Mouse (Mus musculus) neural tube, embryonic 11.5 days (tissue): Measurements from ENCODE around the gene Cux2. TPM values are rescaled to one million over a fixed set of nuclear protein-coding genes. Genes with fewer than 3 reads are reported as not detected.

ENCODE experiments used
- ATAC-seq: fragments of 200-750 bp; cut with Nextera tagmentation; 2 replicates; pipeline ENCODE4 v1.8.0; 2017; ENCODE audit warnings: moderate number of reproducible peaks, mild to moderate bottlenecking, moderate TSS enrichment, moderate library complexity; ENCODE audit not compliant: insufficient read depth, low FRiP score, low TSS enrichment
- DNase-seq: peaks from one replicate; pipeline ENCODE4 v3.0.0-alpha.2; 2015; ENCODE audit warnings: low spot score
- H3K27ac ChIP-seq: fragments of 300-500 bp; sonication (generic); 2 replicates; pipeline ENCODE4 v1.5.1; 2014; ENCODE audit warnings: low read depth, mild to moderate bottlenecking, low read length
- H3K27me3 ChIP-seq: fragments of 300-500 bp; sonication (generic); 2 replicates; pipeline ENCODE4 v1.6.1; 2014; ENCODE audit warnings: mild to moderate bottlenecking, low read length, mixed read lengths; ENCODE audit not compliant: control insufficient read depth, insufficient read depth
- H3K36me3 ChIP-seq: fragments of 300-500 bp; sonication (generic); 2 replicates; pipeline ENCODE4 v1.6.1; 2014; ENCODE audit warnings: mild to moderate bottlenecking, low read length, moderate library complexity, mixed read lengths; ENCODE audit not compliant: control insufficient read depth, insufficient read depth
- H3K4me1 ChIP-seq: fragments of 300-500 bp; sonication (generic); 2 replicates; pipeline ENCODE4 v1.6.1; 2014; ENCODE audit warnings: low read length, mixed read lengths; ENCODE audit not compliant: control insufficient read depth, insufficient read depth
- H3K4me2 ChIP-seq: fragments of 300-500 bp; sonication (generic); 2 replicates; pipeline ENCODE4 v1.6.1; 2014; ENCODE audit warnings: low read depth, mild to moderate bottlenecking, moderate library complexity
- H3K4me3 ChIP-seq: fragments of 300-500 bp; sonication (generic); 2 replicates; pipeline ENCODE4 v1.5.1; 2014; ENCODE audit warnings: low read depth, low read length
- H3K9ac ChIP-seq: fragments of 300-500 bp; sonication (generic); 2 replicates; pipeline ENCODE4 v1.6.1; 2014; ENCODE audit warnings: mild to moderate bottlenecking, low read length
- H3K9me3 ChIP-seq: fragments of 300-500 bp; sonication (generic); 2 replicates; pipeline ENCODE4 v1.6.1; 2016; ENCODE audit warnings: low read length; ENCODE audit not compliant: control insufficient read depth
- WGBS: fragments of 180-500 bp; shearing (Covaris S2); extraction: QIAGEN DNeasy Blood & Tissue Kit; methylation state at CpG from one replicate; pipeline ENCODE4 v1.1.7; 2014; 5-methylcytosine and 5-hydroxymethylcytosine counted together
- polyA plus RNA-seq: library from polyadenylated mRNA; unstranded; fragments of >200 nt; fragmentation: Nextera tagmentation; extraction: Ambion mirVana; gene quantifications from 2 replicates; pipeline ENCODE4 v1.2.1, GENCODE M21; 2014

The Cux2 gene
- polyA plus RNA-seq, 1 experiment from 2014 or later: 12.7 TPM

GRCm38 (mm10) chr5:121895117-121895756, 154.7 kb downstream of the Cux2 start:
- WGBS: 32% methylated on average over 24 of the region's 24 CpGs
- ATAC-seq: no peak
- Histone ChIP-seq H3K9ac (no peak overlapping the region), H3K27me3 (no peaks in the 10 kb centered on the region), H3K9me3 (no peaks in the 10 kb centered on the region), H3K27ac (peak overlapping the region; percentile 44; the same call in 1 of the 2 replicates), H3K4me1 (peaks cover 13% of the 10 kb centered on the region), H3K36me3 (no peaks in the 10 kb centered on the region), H3K4me3 (no peak overlapping the region), H3K4me2 (no peak overlapping the region)
- DNase-seq: peak; percentile 35

GRCm38 (mm10) chr5:121894647-121895046, 155.3 kb downstream of the Cux2 start:
- no peaks in the 10 kb centered on the region for H3K36me3 ChIP-seq
- H3K27me3 ChIP-seq: no peaks in the 10 kb centered on the region
- H3K9ac ChIP-seq: no peak overlapping the region
- peaks cover 15% of the 10 kb centered on the region for H3K4me1 ChIP-seq
- H3K4me2 ChIP-seq: no peak overlapping the region
- WGBS: 55% methylated on average over 10 of the region's 10 CpGs
- no peak overlapping the region for H3K4me3 ChIP-seq
- peak overlapping the region; percentile 44; the same call in 1 of the 2 replicates for H3K27ac ChIP-seq
- DNase-seq: no peak
- ATAC-seq: no peak
- no peaks in the 10 kb centered on the region for H3K9me3 ChIP-seq

- Histone ChIP-seq H3K9me3 (no peaks in the 10 kb centered on the region), H3K4me2 (no peak overlapping the region), H3K9ac (no peak overlapping the region), H3K4me1 (peaks cover 15% of the 10 kb centered on the region), H3K27ac (no peak overlapping the region), H3K4me3 (no peak overlapping the region), H3K36me3 (no peaks in the 10 kb centered on the region), H3K27me3 (no peaks in the 10 kb centered on the region)
- no peak for ATAC-seq
- no peak for DNase-seq
- WGBS: 40% methylated on average over 3 of the region's 3 CpGs
Observed at GRCm38 (mm10) chr5:121893581-121893980, 156.3 kb downstream of the Cux2 start.

GRCm38 (mm10) chr5:121892281-121892680, 157.6 kb downstream of the Cux2 start:
- no peaks in the 10 kb centered on the region for H3K27me3 ChIP-seq
- H3K9ac ChIP-seq: no peak overlapping the region
- WGBS: 83% methylated on average over 14 of the region's 14 CpGs
- H3K27ac ChIP-seq: no peak overlapping the region
- H3K36me3 ChIP-seq: no peaks in the 10 kb centered on the region
- H3K4me2 ChIP-seq: no peak overlapping the region
- DNase-seq: no peak
- no peaks in the 10 kb centered on the region for H3K9me3 ChIP-seq
- no peak overlapping the region for H3K4me3 ChIP-seq
- ATAC-seq: no peak
- peaks cover 15% of the 10 kb centered on the region for H3K4me1 ChIP-seq

GRCm38 (mm10) chr5:121890925-121891324, 159.0 kb downstream of the Cux2 start:
- H3K27ac ChIP-seq: no peak overlapping the region
- H3K9ac ChIP-seq: no peak overlapping the region
- no peak for ATAC-seq
- H3K4me3 ChIP-seq: no peak overlapping the region
- peaks cover 14% of the 10 kb centered on the region for H3K4me1 ChIP-seq
- H3K4me2 ChIP-seq: no peak overlapping the region
- no peaks in the 10 kb centered on the region for H3K27me3 ChIP-seq
- DNase-seq: no peak
- H3K9me3 ChIP-seq: no peaks in the 10 kb centered on the region
- WGBS: 92% methylated on average over 7 of the region's 7 CpGs
- H3K36me3 ChIP-seq: no peaks in the 10 kb centered on the region

GRCm38 (mm10) chr5:121889819-121890362, 160.0 kb downstream of the Cux2 start:
- no peaks in the 10 kb centered on the region for H3K36me3 ChIP-seq
- 39% methylated on average over 9 of the region's 9 CpGs for WGBS
- no peak overlapping the region for H3K27ac ChIP-seq
- no peak for DNase-seq
- ATAC-seq: no peak
- no peaks in the 10 kb centered on the region; the same call in 1 of the 2 replicates for H3K9me3 ChIP-seq
- H3K4me2 ChIP-seq: no peak overlapping the region
- H3K27me3 ChIP-seq: no peaks in the 10 kb centered on the region
- H3K9ac ChIP-seq: no peak overlapping the region
- no peak overlapping the region for H3K4me3 ChIP-seq
- H3K4me1 ChIP-seq: peaks cover 5% of the 10 kb centered on the region; the same call in 1 of the 2 replicates

- no peak overlapping the region for H3K9ac ChIP-seq
- no peaks in the 10 kb centered on the region; the same call in 1 of the 2 replicates for H3K9me3 ChIP-seq
- DNase-seq: peak; percentile 38
- H3K4me1 ChIP-seq: 0 out of 2 replicates have a peak, but pooled peaks cover 2% of the 10 kb centered on the region
- 35% methylated on average over 13 of the region's 13 CpGs for WGBS
- H3K4me2 ChIP-seq: no peak overlapping the region
- ATAC-seq: no peak
- H3K27ac ChIP-seq: no peak overlapping the region
- no peaks in the 10 kb centered on the region for H3K27me3 ChIP-seq
- H3K36me3 ChIP-seq: no peaks in the 10 kb centered on the region
- no peak overlapping the region for H3K4me3 ChIP-seq
Observed at GRCm38 (mm10) chr5:121889375-121889774, 160.5 kb downstream of the Cux2 start.

GRCm38 (mm10) chr5:121883356-121883755, 166.5 kb downstream of the Cux2 start:
- DNase-seq (no peak), ATAC-seq (no peak)
- Histone ChIP-seq H3K9ac (no peak overlapping the region), H3K4me3 (no peak overlapping the region), H3K27ac (no peak overlapping the region), H3K4me1 (no peaks in the 10 kb centered on the region), H3K4me2 (no peak overlapping the region), H3K36me3 (no peaks in the 10 kb centered on the region), H3K27me3 (no peaks in the 10 kb centered on the region), H3K9me3 (no peaks in the 10 kb centered on the region; the same call in 1 of the 2 replicates)
- 77% methylated on average over 8 of the region's 8 CpGs for WGBS

- no peak overlapping the region for H3K4me2 ChIP-seq
- DNase-seq (peak; percentile 33), ATAC-seq (no peak)
- H3K27ac ChIP-seq: no peak overlapping the region
- H3K27me3 ChIP-seq: no peaks in the 10 kb centered on the region
- WGBS: 56% methylated on average over 6 of the region's 6 CpGs
- H3K9ac ChIP-seq: no peak overlapping the region
- peaks cover 4% of the 10 kb centered on the region for H3K36me3 ChIP-seq
- no peaks in the 10 kb centered on the region for H3K4me1 ChIP-seq
- no peaks in the 10 kb centered on the region for H3K9me3 ChIP-seq
- no peak overlapping the region for H3K4me3 ChIP-seq
Observed at GRCm38 (mm10) chr5:121879211-121879610, 170.7 kb downstream of the Cux2 start.
